Mouse (Mus musculus) spleen, adult 12 weeks (tissue): Measurements from ENCODE around the gene Arnt2.

Experiments
- DNase-seq: peaks from one replicate; pipeline ENCODE4 v3.0.0; 2022; ENCODE audit warnings: low spot score

Arnt2 gene

GRCm38 (mm10) chr7:84246093-84246492 lies 163.9 kb downstream of the Arnt2 start:
- no peak for DNase-seq

GRCm38 (mm10) chr7:84240406-84240805 lies 169.6 kb downstream of the Arnt2 start:
- DNase-seq, result no peak

GRCm38 (mm10) chr7:84237655-84238054 lies 172.3 kb downstream of the Arnt2 start:
- DNase-seq, result no peak

GRCm38 (mm10) chr7:84231396-84231795 lies 178.6 kb downstream of the Arnt2 start:
- no peak for DNase-seq

GRCm38 (mm10) chr7:84227652-84228051 lies 182.3 kb downstream of the Arnt2 start:
- no peak for DNase-seq

GRCm38 (mm10) chr7:84226909-84227308 lies 183.1 kb downstream of the Arnt2 start:
- DNase-seq, result no peak

- DNase-seq, result no peak
These were observed 197.9 kb downstream of the Arnt2 start for GRCm38 (mm10) chr7:84212112-84212511.

GRCm38 (mm10) chr7:84210585-84211291 lies 199.2 kb downstream of the Arnt2 start:
- no peak for DNase-seq

- no peak for DNase-seq
These were observed 206.0 kb downstream of the Arnt2 start for GRCm38 (mm10) chr7:84203981-84204380.

GRCm38 (mm10) chr7:84201151-84202068 lies 208.6 kb downstream of the Arnt2 start:
- DNase-seq, result no peak

GRCm38 (mm10) chr7:84197208-84197860 lies 212.6 kb downstream of the Arnt2 start:
- DNase-seq, result no peak
